Mouse (Mus musculus) kidney, embryonic 16.5 days (tissue): Measurements from ENCODE around the gene Fgfr2. TPM values are rescaled to one million over a fixed set of nuclear protein-coding genes. Genes with fewer than 3 reads are reported as not detected.

Experiments used
- ATAC-seq: fragments of 200-750 bp; cut with Nextera tagmentation; 2 replicates; pipeline ENCODE4 v1.8.0; 2017; ENCODE audit warnings: moderate TSS enrichment; ENCODE audit not compliant: low FRiP score, low TSS enrichment
- H3K27ac ChIP-seq: fragments of 300-500 bp; sonication (generic); 2 replicates; pipeline ENCODE4 v1.5.1; 2014; ENCODE audit warnings: low read length
- H3K27me3 ChIP-seq: fragments of 300-500 bp; sonication (generic); 2 replicates; pipeline ENCODE4 v1.6.1; 2014; ENCODE audit warnings: low read length, control low read depth, mixed read lengths; ENCODE audit not compliant: insufficient read depth
- H3K36me3 ChIP-seq: fragments of 300-500 bp; sonication (generic); 2 replicates; pipeline ENCODE4 v1.6.1; 2014; ENCODE audit warnings: low read length, control low read depth, mixed read lengths; ENCODE audit not compliant: insufficient read depth
- H3K4me1 ChIP-seq: fragments of 300-500 bp; sonication (generic); 2 replicates; pipeline ENCODE4 v1.6.1; 2014; ENCODE audit warnings: low read length, control low read depth, mixed read lengths; ENCODE audit not compliant: insufficient read depth
- H3K4me2 ChIP-seq: fragments of 300-500 bp; sonication (generic); replicated peaks from 2 replicates; pipeline ENCODE4 v1.6.1; 2014; ENCODE audit warnings: low read depth, low read length
- H3K4me3 ChIP-seq: fragments of 300-500 bp; sonication (generic); 2 replicates; pipeline ENCODE4 v1.5.1; 2014; ENCODE audit warnings: mild to moderate bottlenecking, low read length
- H3K9ac ChIP-seq: fragments of 300-500 bp; sonication (generic); replicated peaks from 2 replicates; pipeline ENCODE4 v1.6.1; 2014; ENCODE audit warnings: low read length
- H3K9me3 ChIP-seq: fragments of 300-500 bp; sonication (generic); 2 replicates; pipeline ENCODE4 v1.6.1; 2016; ENCODE audit warnings: low read length, control low read depth
- WGBS: fragments of 180-500 bp; shearing (Covaris S2); extraction: QIAGEN DNeasy Blood & Tissue Kit; methylation state at CpG from one replicate; pipeline ENCODE4 v1.1.7; 2014; 5-methylcytosine and 5-hydroxymethylcytosine counted together
- polyA plus RNA-seq: library from polyadenylated mRNA; unstranded; fragments of >200 nt; fragmentation: Nextera tagmentation; extraction: Ambion mirVana; gene quantifications from 2 replicates; pipeline ENCODE4 v1.2.1, GENCODE M21; 2015

Fgfr2 gene
- polyA plus RNA-seq, 1 experiment from 2014 or later, result 118 TPM

- Histone ChIP-seq H3K36me3 (no peaks in the 10 kb centered on the region), H3K4me2 (no peak overlapping the region), H3K27me3 (no peaks in the 10 kb centered on the region), H3K4me3 (no peak overlapping the region), H3K4me1 (peaks cover 4% of the 10 kb centered on the region; the same call in 1 of the 2 replicates), H3K27ac (no peak overlapping the region), H3K9ac (no peak overlapping the region), H3K9me3 (no peaks in the 10 kb centered on the region)
- 95% methylated on average over 2 of the region's 2 CpGs for WGBS
- ATAC-seq, result no peak
These were observed 2502.1 kb downstream of the Fgfr2 start for GRCm38 (mm10) chr7:130621068-130621467.

GRCm38 (mm10) chr7:130617591-130617990 lies 2505.6 kb downstream of the Fgfr2 start:
- no peak overlapping the region for H3K4me2 ChIP-seq
- no peak for ATAC-seq
- H3K4me1 ChIP-seq, result peaks cover 4% of the 10 kb centered on the region; the same call in 1 of the 2 replicates
- no peak overlapping the region for H3K9ac ChIP-seq
- H3K36me3 ChIP-seq, result no peaks in the 10 kb centered on the region
- H3K27ac ChIP-seq, result no peak overlapping the region
- no peaks in the 10 kb centered on the region for H3K27me3 ChIP-seq
- 93% methylated on average over 3 of the region's 3 CpGs for WGBS
- H3K4me3 ChIP-seq, result no peak overlapping the region
- H3K9me3 ChIP-seq, result no peaks in the 10 kb centered on the region

GRCm38 (mm10) chr7:130613973-130614372 lies 2509.2 kb downstream of the Fgfr2 start:
- peaks cover 5% of the 10 kb centered on the region; the same call in 1 of the 2 replicates for H3K27me3 ChIP-seq
- no peak overlapping the region for H3K9ac ChIP-seq
- H3K9me3 ChIP-seq, result no peaks in the 10 kb centered on the region
- H3K4me1 ChIP-seq, result no peaks in the 10 kb centered on the region
- H3K4me3 ChIP-seq, result no peak overlapping the region
- WGBS, result 42% methylated on average over 4 of the region's 4 CpGs
- H3K36me3 ChIP-seq, result no peaks in the 10 kb centered on the region
- H3K27ac ChIP-seq, result no peak overlapping the region
- no peak overlapping the region for H3K4me2 ChIP-seq
- ATAC-seq, result no peak

- Histone ChIP-seq H3K4me1 (no peaks in the 10 kb centered on the region; the same call in 1 of the 2 replicates), H3K4me3 (no peak overlapping the region), H3K27ac (no peak overlapping the region), H3K36me3 (no peaks in the 10 kb centered on the region), H3K9ac (no peak overlapping the region), H3K9me3 (no peaks in the 10 kb centered on the region), H3K4me2 (no peak overlapping the region), H3K27me3 (peaks cover 5% of the 10 kb centered on the region; the same call in 1 of the 2 replicates)
- WGBS, result 47% methylated on average over 4 of the region's 4 CpGs
- peak; percentile 27; the same call in 1 of the 2 replicates for ATAC-seq
These were observed 2516.2 kb downstream of the Fgfr2 start for GRCm38 (mm10) chr7:130606958-130607357.

GRCm38 (mm10) chr7:130605111-130605510 lies 2518.0 kb downstream of the Fgfr2 start:
- Histone ChIP-seq H3K9ac (no peak overlapping the region), H3K4me1 (no peaks in the 10 kb centered on the region; the same call in 1 of the 2 replicates), H3K4me2 (no peak overlapping the region), H3K4me3 (no peak overlapping the region), H3K9me3 (no peaks in the 10 kb centered on the region), H3K27me3 (peaks cover 5% of the 10 kb centered on the region; the same call in 1 of the 2 replicates), H3K27ac (no peak overlapping the region), H3K36me3 (no peaks in the 10 kb centered on the region)
- no peak for ATAC-seq
- WGBS, result 31% methylated on average over 6 of the region's 6 CpGs

- Histone ChIP-seq H3K9me3 (no peaks in the 10 kb centered on the region), H3K27ac (no peak overlapping the region), H3K4me3 (no peak overlapping the region), H3K36me3 (no peaks in the 10 kb centered on the region), H3K4me2 (no peak overlapping the region), H3K27me3 (peaks cover 4% of the 10 kb centered on the region; the same call in 1 of the 2 replicates), H3K9ac (no peak overlapping the region), H3K4me1 (no peaks in the 10 kb centered on the region; the same call in 1 of the 2 replicates)
- ATAC-seq, result no peak
- 61% methylated on average over 2 of the region's 2 CpGs for WGBS
These were observed 2518.8 kb downstream of the Fgfr2 start for GRCm38 (mm10) chr7:130604390-130604789.

GRCm38 (mm10) chr7:130603556-130603955 lies 2519.6 kb downstream of the Fgfr2 start:
- Histone ChIP-seq H3K4me2 (no peak overlapping the region), H3K27me3 (no peaks in the 10 kb centered on the region), H3K27ac (no peak overlapping the region), H3K9me3 (no peaks in the 10 kb centered on the region), H3K36me3 (no peaks in the 10 kb centered on the region), H3K4me1 (no peaks in the 10 kb centered on the region; the same call in 1 of the 2 replicates), H3K9ac (no peak overlapping the region), H3K4me3 (no peak overlapping the region)
- WGBS, result 85% methylated on average over 5 of the region's 5 CpGs
- ATAC-seq, result no peak

GRCm38 (mm10) chr7:130602804-130603203 lies 2520.3 kb downstream of the Fgfr2 start:
- WGBS, result 79% methylated on average over 1 of the region's 1 CpGs
- no peak overlapping the region for H3K27ac ChIP-seq
- H3K36me3 ChIP-seq, result no peaks in the 10 kb centered on the region
- no peak overlapping the region for H3K4me2 ChIP-seq
- no peaks in the 10 kb centered on the region; the same call in 1 of the 2 replicates for H3K4me1 ChIP-seq
- ATAC-seq, result no peak
- no peaks in the 10 kb centered on the region for H3K27me3 ChIP-seq
- H3K4me3 ChIP-seq, result no peak overlapping the region
- no peak overlapping the region for H3K9ac ChIP-seq
- no peaks in the 10 kb centered on the region for H3K9me3 ChIP-seq

- no peaks in the 10 kb centered on the region for H3K36me3 ChIP-seq
- no peak for ATAC-seq
- H3K9ac ChIP-seq, result no peak overlapping the region
- H3K4me1 ChIP-seq, result peaks cover 6% of the 10 kb centered on the region; the same call in 1 of the 2 replicates
- WGBS, result 75% methylated on average over 2 of the region's 2 CpGs
- no peaks in the 10 kb centered on the region for H3K9me3 ChIP-seq
- no peak overlapping the region for H3K27ac ChIP-seq
- H3K4me2 ChIP-seq, result no peak overlapping the region
- no peak overlapping the region for H3K4me3 ChIP-seq
- H3K27me3 ChIP-seq, result no peaks in the 10 kb centered on the region
These were observed 2522.6 kb downstream of the Fgfr2 start for GRCm38 (mm10) chr7:130600546-130600945.

GRCm38 (mm10) chr7:130600074-130600473 lies 2523.1 kb downstream of the Fgfr2 start:
- H3K27me3 ChIP-seq, result no peaks in the 10 kb centered on the region
- 86% methylated on average over 3 of the region's 3 CpGs for WGBS
- no peaks in the 10 kb centered on the region for H3K36me3 ChIP-seq
- no peak overlapping the region for H3K9ac ChIP-seq
- H3K9me3 ChIP-seq, result no peaks in the 10 kb centered on the region
- ATAC-seq, result no peak
- no peak overlapping the region for H3K4me3 ChIP-seq
- no peak overlapping the region for H3K27ac ChIP-seq
- peaks cover 6% of the 10 kb centered on the region; the same call in 1 of the 2 replicates for H3K4me1 ChIP-seq
- H3K4me2 ChIP-seq, result no peak overlapping the region
